Mouse (Mus musculus) megakaryocyte, embryonic 14.5 days (primary cell): ENCODE results near the gene Rpf2.

ENCODE experiments used
- FLI1 ChIP-seq: IDR thresholded peaks from 2 replicates; pipeline ENCODE4 v1.6.1; 2012; ENCODE audit warnings: low read length, inconsistent platforms, mixed read lengths
- GATA1 ChIP-seq: IDR thresholded peaks from 3 replicates; pipeline ENCODE4 v1.6.1; 2012; ENCODE audit warnings: mixed read lengths, low read length, inconsistent platforms, borderline replicate concordance

DNA sequence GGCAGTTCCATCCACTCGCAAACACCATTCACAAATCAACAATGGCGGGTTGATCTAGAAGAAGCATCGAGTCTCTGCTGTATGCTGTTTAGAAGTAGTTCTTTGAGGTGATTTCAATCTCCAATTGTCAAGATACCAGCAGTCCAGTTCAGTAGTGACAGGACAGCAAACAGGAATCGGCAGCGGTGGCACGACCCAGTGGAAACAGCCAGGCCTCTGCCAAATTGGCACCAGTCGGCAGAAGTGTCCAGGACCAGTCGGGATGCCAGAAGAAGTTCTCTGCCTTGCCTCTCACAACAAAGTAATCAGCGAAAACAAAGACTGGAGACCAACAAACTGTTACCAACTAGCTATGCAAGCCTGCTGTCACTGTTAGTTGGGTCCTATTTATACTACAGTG, 36.8 kb upstream of the Rpf2 start:
- TF ChIP-seq GATA1 (no peak), FLI1 (no peak)
